In genomic region chr1:50925356-50925921, GRCm38 (mm10) we compare ENCODE assay signal across 9 mouse cellular contexts. TPM values are rescaled to one million over a fixed set of nuclear protein-coding genes. Genes with fewer than 3 reads are reported as not detected.
DNase-seq lines count a peak whose midpoint lies in the region; ATAC-seq and TF ChIP-seq lines count a peak whose summit lies in the region.
"Had no signal": no experiment of that assay in that cellular context is flagged by ENCODE, and none has a peak within 500 bp of the region (broad histone marks: within the 10 kb centered on the region; RNA-seq: fewer than 3 reads in every experiment).

No protein-coding gene starts in this region.

- H3K27ac ChIP-seq in heart, embryonic 14.5 days (replicated peaks in 1 of 2; ENCODE audit: control insufficient read depth in 1 of 2, insufficient read depth in 1 of 2, low read depth in 2 of 2, low read length in 2 of 2): no peak overlapping the region
- no peak overlapping the region for H3K27ac ChIP-seq in forebrain, embryonic 10.5 days
- no peak overlapping the region for H3K27ac ChIP-seq in neural tube, embryonic 11.5 days (ENCODE audit: low read depth, low read length)

- ATAC-seq in heart, embryonic 14.5 days (ENCODE audit: insufficient number of reproducible peaks, insufficient read depth, low FRiP score, low read depth): no peak
- no peak for ATAC-seq in neural tube, embryonic 11.5 days (ENCODE audit: insufficient read depth, low FRiP score, low TSS enrichment)

- H3K4me3 ChIP-seq in heart, embryonic 14.5 days (ENCODE audit: control insufficient read depth in 1 of 2, insufficient read depth in 1 of 2, low read depth in 1 of 2, low read length in 2 of 2): peak overlapping the region in 1 of 2 experiments; percentile 62; a peak in 1 of 4 replicates
- H3K4me3 ChIP-seq in forebrain, embryonic 10.5 days: peak overlapping the region; percentile 74
- peak overlapping the region; percentile 72; the same call in 1 of the 2 replicates for H3K4me3 ChIP-seq in neural tube, embryonic 11.5 days (ENCODE audit: low read depth, low read length)
- H3K4me3 ChIP-seq in lung, adult 2 months (replicated peaks; ENCODE audit: extremely low read depth, low read depth, low read length): no peak overlapping the region

- DNase-seq in heart, postnatal 14 days: no peak
- no peak for DNase-seq in forebrain, embryonic 10.5 days (ENCODE audit: extremely low spot score, low spot score)
- peak; percentile 28 to 34 for DNase-seq in layer of hippocampus, postnatal 14 days (ENCODE audit: low spot score in 2 of 2)
- DNase-seq in neural tube, embryonic 11.5 days (ENCODE audit: low spot score): peak; percentile 32
- DNase-seq in lung, adult 2 months: no peak
- DNase-seq in thymus, postnatal 10 days (ENCODE audit: low spot score in 2 of 2): no peak
- DNase-seq in lung, postnatal 25 days (ENCODE audit: low spot score): no peak

- no peaks in the 10 kb centered on the region for H3K9me3 ChIP-seq in heart, embryonic 14.5 days (ENCODE audit: control insufficient read depth, low read length)
- H3K9me3 ChIP-seq in forebrain, embryonic 10.5 days: no peaks in the 10 kb centered on the region
- H3K9me3 ChIP-seq in neural tube, embryonic 11.5 days (ENCODE audit: control insufficient read depth, low read length): no peaks in the 10 kb centered on the region

- TF ChIP-seq POLR2A in lung, adult 2 months (IDR thresholded peaks at IDR 0.05; ENCODE audit: borderline replicate concordance, extremely low read depth, low read depth, low read length): no peak

- H3K36me3 ChIP-seq in heart, embryonic 14.5 days (ENCODE audit: control insufficient read depth, insufficient read depth, low read length): no peaks in the 10 kb centered on the region
- H3K36me3 ChIP-seq in forebrain, embryonic 10.5 days (replicated peaks): no peaks in the 10 kb centered on the region
- no peaks in the 10 kb centered on the region for H3K36me3 ChIP-seq in neural tube, embryonic 11.5 days (ENCODE audit: control insufficient read depth, insufficient read depth, low read length)

- H3K4me1 ChIP-seq in heart, embryonic 14.5 days (ENCODE audit: control insufficient read depth in 2 of 2, insufficient read depth in 2 of 2, low read length in 2 of 2): no peaks in the 10 kb centered on the region; a peak in 2 of 4 replicates
- peaks cover 35% of the 10 kb centered on the region for H3K4me1 ChIP-seq in forebrain, embryonic 10.5 days
- no peaks in the 10 kb centered on the region for H3K4me1 ChIP-seq in neural tube, embryonic 11.5 days (ENCODE audit: control insufficient read depth, insufficient read depth, low read length)
- H3K4me1 ChIP-seq in lung, adult 2 months (ENCODE audit: control insufficient read depth, insufficient read depth, low read length): peaks cover 5% of the 10 kb centered on the region; the same call in 1 of the 2 replicates

- H3K9ac ChIP-seq in heart, embryonic 14.5 days (ENCODE audit: low read length): no peak overlapping the region
- H3K9ac ChIP-seq in neural tube, embryonic 11.5 days (ENCODE audit: low read length): no peak overlapping the region

- TF ChIP-seq CTCF in lung, adult 2 months (IDR thresholded peaks at IDR 0.05; ENCODE audit: insufficient read depth, low read length): no peak

- 18% methylated on average over 13 of the region's 13 CpGs for WGBS in heart, embryonic 14.5 days
- WGBS in forebrain, embryonic 10.5 days: 6% methylated on average over 13 of the region's 13 CpGs
- WGBS in neural tube, embryonic 11.5 days: 10% methylated on average over 13 of the region's 13 CpGs
- WGBS in lung, adult 2 months: 20% methylated on average over 13 of the region's 13 CpGs

- H3K4me2 ChIP-seq in heart, embryonic 14.5 days (ENCODE audit: low read length): peak overlapping the region; percentile 100
- peak overlapping the region; percentile 95 for H3K4me2 ChIP-seq in neural tube, embryonic 11.5 days (ENCODE audit: low read depth)

- H3K27me3 ChIP-seq in heart, embryonic 14.5 days (ENCODE audit: control insufficient read depth, insufficient read depth, low read length): peaks cover 21% of the 10 kb centered on the region
- peaks cover 76% of the 10 kb centered on the region for H3K27me3 ChIP-seq in forebrain, embryonic 10.5 days (ENCODE audit: poor library complexity, severe bottlenecking)
- peaks cover 8% of the 10 kb centered on the region for H3K27me3 ChIP-seq in neural tube, embryonic 11.5 days (ENCODE audit: control insufficient read depth, insufficient read depth, low read length)

- intact Hi-C loops in heart, postnatal 14 days (cut with DNase I): no loop called here

RNA-seq across cellular contexts. Expression of gene Tmeff2, which starts 25.0 kb away (rescaled TPM):
- 1.3 and 1.4 TPM in 2 replicates for polyA plus RNA-seq in heart, embryonic 14.5 days (2014; fragmentation: Nextera tagmentation; extraction: Ambion mirVana)
- under 1 TPM; 0.39 to 0.69 TPM for total RNA-seq in heart, postnatal 14 days (2021)
- 2.2 and 3.4 TPM in 2 replicates for polyA plus RNA-seq in forebrain, embryonic 10.5 days (2016; fragmentation: Nextera tagmentation; extraction: Ambion mirVana)
- 10 to 100 TPM; 53.8 to 56.8 TPM for total RNA-seq in layer of hippocampus, postnatal 14 days (2021)
- polyA plus RNA-seq in neural tube, embryonic 11.5 days (2014; fragmentation: Nextera tagmentation; extraction: Ambion mirVana): 27.9 and 32.9 TPM in 2 replicates
- 7.5 and 7.7 TPM in 2 replicates for polyA plus RNA-seq in lung, adult 2 months (2012; rRNA removed)
- total RNA-seq: common myeloid progenitor, adult 5-6 weeks had no signal

Comparison
In these comparisons a context has a peak if more than half of its experiments do, and no peak if none do; other contexts are left out.
1. DNase-seq: peak in layer of hippocampus, postnatal 14 days (2 of 2) and neural tube, embryonic 11.5 days (single experiment); none in heart, postnatal 14 days (0 of 2), forebrain, embryonic 10.5 days (single experiment), lung, adult 2 months (single experiment), thymus, postnatal 10 days (0 of 2) and lung, postnatal 25 days (single experiment).